Mouse (Mus musculus) natural killer cell, adult 2 months (primary cell): Measurements from ENCODE around the gene Hist1h4a.

Experiments
- DNase-seq, 2 experiments: peaks; one replicate each; pipeline ENCODE4 v3.0.0; 2022; ENCODE audit warnings: low spot score in 2 of 2

The Hist1h4a gene

DNA sequence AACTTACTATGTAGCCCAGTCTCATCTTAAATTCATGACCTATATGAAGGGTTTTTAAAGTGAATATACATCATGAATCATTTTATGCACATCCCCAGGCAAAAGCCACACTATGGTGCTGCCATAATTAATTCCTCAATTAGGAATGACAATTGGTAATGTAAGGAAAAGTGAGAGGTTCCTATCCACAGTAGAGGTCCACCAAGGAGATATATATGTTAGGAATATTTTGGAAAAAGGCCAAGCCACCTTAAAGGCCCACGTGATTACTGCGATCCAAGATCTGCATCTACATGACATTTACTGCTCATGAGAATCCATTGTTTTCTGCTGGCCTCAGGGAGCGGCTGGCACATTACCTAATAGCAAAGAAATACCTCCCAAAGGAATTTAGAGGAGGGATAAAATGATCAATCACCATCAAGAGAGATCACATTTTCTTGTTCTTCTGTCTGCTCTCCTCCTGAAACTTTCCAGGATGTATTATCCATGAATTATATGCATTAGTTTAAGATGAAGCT, 1.7 kb downstream of the Hist1h4a start:
- no peak for DNase-seq

DNA sequence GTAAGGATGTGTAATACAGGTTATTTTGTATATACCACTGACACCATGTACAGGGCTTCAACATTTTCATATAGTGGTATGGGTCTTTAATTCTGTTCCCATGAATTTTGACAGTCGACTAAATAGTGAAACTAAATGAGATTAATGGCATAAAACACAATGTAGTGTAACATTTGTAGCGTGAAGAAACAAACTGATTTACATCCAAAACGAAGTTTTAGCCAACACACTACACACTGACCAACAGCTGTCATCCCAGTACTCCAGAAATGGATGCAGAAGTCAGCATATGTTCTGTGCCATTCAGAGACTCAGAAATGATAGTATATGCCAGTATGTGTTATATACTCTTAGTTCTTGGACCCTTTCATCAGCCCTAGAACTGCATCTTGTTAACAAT, 3.1 kb downstream of the Hist1h4a start:
- DNase-seq: no peak

DNA sequence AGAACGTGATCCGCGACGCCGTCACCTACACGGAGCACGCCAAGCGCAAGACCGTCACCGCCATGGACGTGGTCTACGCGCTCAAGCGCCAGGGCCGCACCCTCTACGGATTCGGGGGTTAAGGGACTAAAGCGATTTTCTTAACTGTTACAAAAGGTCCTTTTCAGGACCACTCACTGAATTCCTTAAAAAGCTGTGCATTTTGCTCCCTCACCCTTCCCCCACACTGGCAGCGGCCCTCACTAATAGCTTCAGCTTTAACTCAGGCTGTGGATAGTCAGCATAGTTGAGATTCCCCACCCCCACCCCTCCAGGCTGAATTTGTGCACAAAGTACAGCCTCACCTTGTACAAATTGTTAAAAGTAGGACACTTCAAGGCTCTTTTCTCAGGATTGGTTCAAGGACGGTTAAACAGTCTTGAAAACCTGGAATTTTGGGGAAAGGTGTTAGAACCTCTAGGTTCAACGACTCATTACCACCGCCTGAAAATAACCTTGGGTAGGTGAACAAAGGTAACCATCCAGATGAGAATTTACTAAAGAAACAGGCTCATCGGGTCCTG, 3.7 kb downstream of the Hist1h4a start:
- no peak for DNase-seq

DNA sequence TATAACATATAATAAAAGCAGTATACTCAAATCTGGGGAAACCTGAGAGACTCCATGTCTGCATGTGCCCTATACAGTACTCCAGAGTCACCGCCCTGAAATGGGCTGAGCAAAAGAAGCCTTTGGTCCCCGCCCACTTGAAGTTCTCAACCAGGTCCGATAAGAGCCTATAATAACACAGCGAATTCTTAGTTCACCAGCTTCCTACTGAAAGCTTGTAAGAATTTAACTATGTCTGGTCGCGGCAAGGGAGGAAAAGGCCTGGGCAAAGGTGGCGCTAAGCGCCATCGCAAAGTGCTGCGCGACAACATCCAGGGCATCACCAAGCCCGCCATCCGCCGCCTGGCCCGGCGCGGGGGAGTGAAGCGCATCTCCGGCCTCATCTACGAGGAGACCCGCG, 4.2 kb downstream of the Hist1h4a start, which contains the start of gene Hist1h4b:
Hist1h4b (plus strand) TSS at position 224 of the 400 bp plus-strand sequence.
- peak; percentile 82 to 89 for DNase-seq

GRCm38 (mm10) chr13:23755000-23755399, 6.0 kb downstream of the Hist1h4a start:
- no peak for DNase-seq

DNA sequence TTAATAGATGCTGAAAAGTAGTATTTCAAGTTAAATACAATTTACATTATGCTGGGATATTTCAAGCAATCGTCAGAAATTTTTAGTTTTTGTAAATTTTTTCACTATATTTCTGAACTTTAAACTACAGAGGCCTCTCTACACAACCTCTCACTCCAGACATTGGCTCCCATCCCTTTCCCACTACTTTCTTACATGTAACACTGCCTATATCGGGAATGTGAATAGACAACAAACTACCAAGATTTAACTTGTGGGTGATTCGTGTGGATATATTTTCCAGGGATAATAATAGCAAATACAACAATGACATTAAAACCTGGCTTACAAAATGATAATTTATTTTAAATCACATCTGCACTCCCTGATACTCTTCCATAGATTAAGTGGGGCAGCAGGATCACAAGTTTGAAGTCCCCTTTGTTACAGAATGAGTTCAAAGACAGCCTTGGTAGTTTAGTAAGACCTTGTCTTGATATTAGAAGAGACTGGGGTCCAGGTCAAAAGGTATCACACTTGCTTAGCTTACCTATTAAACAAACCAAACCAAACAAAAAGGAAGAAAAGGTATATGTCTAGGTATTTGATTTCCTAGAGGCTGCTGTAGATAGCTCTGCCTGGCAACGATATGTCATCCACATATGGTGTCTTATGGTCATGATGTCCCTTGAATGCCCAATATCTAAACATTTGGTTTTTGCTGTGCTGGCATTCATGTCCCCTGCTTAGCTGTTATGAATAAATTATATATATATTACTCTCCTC, 7.5 kb downstream of the Hist1h4a start:
- DNase-seq: no peak

GRCm38 (mm10) chr13:23752742-23753172, 8.3 kb downstream of the Hist1h4a start:
- no peak for DNase-seq

- peak; percentile 77 to 81 for DNase-seq
These were observed 8.8 kb downstream of the Hist1h4a start, which contains the start of gene Hist1h3b for GRCm38 (mm10) chr13:23752067-23752741. TSS of gene Hist1h3b (plus strand) at chr13:23752267.

DNA sequence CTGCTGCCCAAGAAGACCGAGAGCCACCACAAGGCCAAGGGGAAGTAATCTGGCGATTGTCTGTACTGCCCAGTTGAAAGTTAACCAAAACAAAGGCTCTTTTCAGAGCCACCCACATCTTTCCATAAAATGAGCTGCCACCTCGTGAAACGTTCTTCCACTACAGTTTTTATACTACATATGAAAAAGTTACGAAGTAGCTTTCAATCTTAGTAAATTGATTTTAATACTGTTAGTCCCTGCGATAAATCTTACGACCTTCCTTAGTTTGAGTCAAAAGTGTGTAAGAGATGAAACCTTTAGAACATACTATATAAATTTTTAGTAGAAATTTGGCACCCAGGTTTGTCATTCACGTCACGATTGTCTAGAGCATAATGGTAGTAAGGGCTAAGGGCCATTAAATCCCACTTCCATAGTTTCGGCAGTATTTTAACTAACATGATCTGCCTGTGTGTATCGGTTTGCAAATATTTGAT, 9.5 kb downstream of the Hist1h4a start:
- DNase-seq: no peak

- peak; percentile 33 to 47 for DNase-seq
These were observed 10.1 kb downstream of the Hist1h4a start, which contains the start of gene Hist1h2ab for GRCm38 (mm10) chr13:23750839-23751477. TSS of gene Hist1h2ab (plus strand) at chr13:23751126.

- no peak for DNase-seq
These were observed 11.4 kb downstream of the Hist1h4a start for GRCm38 (mm10) chr13:23749563-23750121.

DNA sequence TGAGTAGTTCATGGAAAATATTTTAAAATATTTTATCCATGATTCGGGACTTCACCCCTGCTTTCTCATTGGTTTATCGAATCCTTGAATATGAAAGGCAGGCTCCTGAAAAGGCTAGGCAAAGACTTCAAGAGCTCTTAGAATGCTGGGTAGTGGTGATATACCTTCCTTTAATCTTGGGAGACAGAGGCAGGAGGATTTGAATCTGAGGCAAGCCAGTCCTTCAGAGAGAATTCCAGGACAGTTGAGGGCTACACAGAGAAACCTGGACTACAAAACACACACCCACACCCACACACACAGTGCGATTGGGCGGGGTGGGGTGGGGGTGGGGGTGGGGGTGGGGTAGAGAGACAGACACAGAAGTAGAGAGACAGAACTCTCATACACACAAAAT, 13.1 kb downstream of the Hist1h4a start:
- no peak for DNase-seq

DNA sequence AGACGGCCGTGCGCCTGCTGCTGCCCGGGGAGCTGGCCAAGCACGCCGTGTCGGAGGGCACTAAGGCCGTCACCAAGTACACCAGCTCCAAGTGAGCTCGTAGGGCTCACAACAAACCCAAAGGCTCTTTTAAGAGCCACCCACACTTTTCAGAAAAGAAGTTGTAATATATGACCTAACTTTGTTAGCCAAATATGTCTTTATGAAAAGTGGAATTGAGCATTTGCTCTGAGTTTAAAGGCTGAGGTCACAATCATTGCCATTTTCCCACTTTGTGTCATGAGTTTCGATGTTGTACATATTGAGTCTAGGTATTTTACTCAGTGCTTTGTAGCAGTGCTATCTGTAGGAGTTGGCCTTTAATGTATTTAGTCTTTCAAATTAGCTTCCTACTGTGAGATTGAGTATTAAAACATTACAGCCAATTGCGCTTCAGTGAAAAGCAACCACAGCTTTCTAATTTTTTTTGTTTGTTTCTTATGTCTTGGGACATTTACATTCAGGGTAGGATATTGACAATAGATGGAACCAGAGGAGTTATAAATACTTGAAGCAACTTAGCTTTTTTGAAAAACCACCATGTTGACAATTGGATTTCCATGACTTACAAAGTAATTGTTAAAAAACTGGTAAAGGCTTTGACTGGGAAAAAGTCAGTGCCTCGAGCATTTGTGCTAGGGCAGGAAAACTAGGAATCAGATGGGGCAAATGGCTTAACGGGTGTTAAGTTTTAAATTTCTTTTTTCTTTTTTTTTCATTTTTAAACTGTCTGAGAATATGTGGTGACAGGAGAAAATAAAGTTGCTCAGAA, 13.7 kb downstream of the Hist1h4a start:
- no peak for DNase-seq

DNA sequence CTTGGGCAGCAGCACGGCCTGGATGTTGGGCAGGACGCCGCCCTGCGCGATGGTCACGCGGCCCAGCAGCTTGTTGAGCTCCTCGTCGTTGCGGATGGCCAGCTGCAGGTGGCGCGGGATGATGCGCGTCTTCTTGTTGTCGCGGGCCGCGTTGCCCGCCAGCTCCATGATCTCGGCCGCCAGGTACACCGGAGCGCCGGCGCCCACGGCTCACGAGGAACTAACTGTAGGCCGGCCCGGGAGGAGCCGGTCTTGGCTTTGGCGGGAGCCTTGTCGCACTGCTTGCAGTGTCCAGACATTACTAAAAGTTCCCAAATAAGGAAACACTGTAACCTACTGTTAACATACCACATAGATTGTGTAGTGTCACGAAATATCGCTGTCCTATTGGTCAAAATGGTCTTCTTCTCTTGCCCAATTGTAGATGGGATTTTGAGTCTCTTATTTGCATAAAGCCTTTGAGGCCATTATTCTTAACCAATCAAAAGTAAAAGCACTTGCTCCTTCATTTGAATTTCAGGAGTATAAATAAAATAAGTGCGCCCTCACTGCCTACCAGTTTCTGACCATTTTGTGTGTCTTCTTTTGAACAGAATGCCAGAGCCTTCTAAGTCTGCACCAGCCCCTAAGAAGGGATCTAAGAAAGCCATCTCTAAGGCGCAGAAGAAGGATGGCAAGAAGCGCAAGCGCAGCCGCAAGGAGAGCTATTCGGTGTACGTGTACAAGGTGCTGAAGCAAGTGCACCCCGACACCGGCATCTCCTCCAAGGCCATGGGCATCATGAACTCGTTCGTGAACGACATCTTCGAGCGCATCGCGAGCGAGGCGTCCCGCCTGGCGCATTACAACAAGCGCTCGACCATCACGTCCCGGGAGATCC, 14.6 kb downstream of the Hist1h4a start, which contains the start of gene Hist1h2bb:
Hist1h2bb (plus strand) TSS at position 534 of the 880 bp plus-strand sequence.
- DNase-seq: peak; percentile 75 to 79

DNA sequence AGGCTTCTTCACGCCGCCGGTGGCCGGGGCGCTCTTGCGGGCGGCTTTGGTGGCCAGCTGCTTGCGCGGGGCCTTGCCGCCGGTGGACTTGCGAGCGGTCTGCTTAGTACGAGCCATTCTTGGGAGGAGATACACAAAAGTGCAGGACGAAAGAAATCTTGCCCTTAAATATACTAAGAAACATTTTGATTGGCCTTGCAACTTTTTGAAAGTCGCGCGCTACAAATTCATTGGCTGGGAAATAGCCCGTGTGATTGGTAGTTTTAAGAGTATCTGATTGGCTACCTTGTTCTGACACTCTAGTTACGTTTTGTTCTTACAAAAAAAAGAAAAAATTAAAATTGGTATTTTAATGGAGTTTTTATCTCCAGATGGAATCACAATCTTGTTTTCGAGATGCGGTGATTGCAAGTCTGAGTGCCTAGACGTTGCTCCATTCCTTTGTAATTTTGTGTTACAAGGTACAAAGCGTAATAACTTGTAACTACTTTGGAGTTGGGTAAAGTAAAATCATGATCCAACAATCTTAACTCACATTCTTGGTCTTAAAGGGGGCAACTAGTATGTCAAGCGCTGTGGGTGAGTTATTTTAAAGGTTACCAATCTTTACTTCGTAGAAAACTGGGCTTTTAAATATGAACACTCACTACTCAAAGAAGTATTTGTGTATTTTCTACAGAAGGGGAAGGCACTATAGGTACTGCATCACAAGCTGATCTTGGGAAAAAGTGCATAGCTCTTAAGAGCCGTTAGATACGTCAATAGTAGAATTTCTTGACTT, 15.5 kb downstream of the Hist1h4a start, which contains the start of gene Hist1h3c:
Hist1h3c (minus strand) TSS at position 222 of the 781 bp plus-strand sequence.
- DNase-seq: peak; percentile 79 to 85

- DNase-seq: no peak
These were observed 16.3 kb downstream of the Hist1h4a start for GRCm38 (mm10) chr13:23744421-23745380.

GRCm38 (mm10) chr13:23743963-23744362, 17.1 kb downstream of the Hist1h4a start:
- DNase-seq: no peak
